Mouse (Mus musculus) heart, postnatal 0 days (tissue): Measurements from ENCODE around the gene Slc25a44. TPM values are rescaled to one million over a fixed set of nuclear protein-coding genes. Genes with fewer than 3 reads are reported as not detected.

Experiments used
- ATAC-seq: fragments of 200-750 bp; cut with Nextera tagmentation; 2 replicates; pipeline ENCODE4 v1.8.0; 2017; ENCODE audit warnings: low read depth, moderate number of reproducible peaks, moderate library complexity; ENCODE audit not compliant: insufficient read depth
- DNase-seq: peaks from one replicate; pipeline ENCODE4 v3.0.0-alpha.2; 2016; ENCODE audit warnings: low spot score
- H3K27ac ChIP-seq: fragments of 300-500 bp; sonication (generic); 2 replicates; pipeline ENCODE4 v1.5.1; 2014; ENCODE audit warnings: low read depth, mild to moderate bottlenecking
- H3K27me3 ChIP-seq: fragments of 300-500 bp; sonication (generic); 2 replicates; pipeline ENCODE4 v1.6.1; 2014; ENCODE audit warnings: low read length, mixed read lengths; ENCODE audit not compliant: control insufficient read depth, insufficient read depth
- H3K36me3 ChIP-seq: fragments of 300-500 bp; sonication (generic); replicated peaks from 2 replicates; pipeline ENCODE4 v1.6.1; 2014; ENCODE audit warnings: low read length, mixed read lengths; ENCODE audit not compliant: control insufficient read depth, insufficient read depth
- H3K4me1 ChIP-seq: fragments of 300-500 bp; sonication (generic); 2 replicates; pipeline ENCODE4 v1.6.1; 2014; ENCODE audit warnings: antibody characterized with exemption; ENCODE audit not compliant: control insufficient read depth, insufficient read depth
- H3K4me2 ChIP-seq: fragments of 300-500 bp; sonication (generic); 2 replicates; pipeline ENCODE4 v1.6.1; 2014; ENCODE audit warnings: low read depth, mild to moderate bottlenecking, low read length, moderate library complexity
- H3K4me3 ChIP-seq: fragments of 300-500 bp; sonication (generic); 2 replicates; pipeline ENCODE4 v1.5.1; 2014; ENCODE audit warnings: low read depth, low read length
- H3K9ac ChIP-seq: fragments of 300-500 bp; sonication (generic); replicated peaks from 2 replicates; pipeline ENCODE4 v1.6.1; 2014; ENCODE audit warnings: low read depth, low read length, mixed read lengths
- H3K9me3 ChIP-seq: fragments of 300-500 bp; sonication (generic); replicated peaks from 2 replicates; pipeline ENCODE4 v1.6.1; 2016; ENCODE audit warnings: low read length; ENCODE audit not compliant: control insufficient read depth
- CTCF ChIP-seq: IDR thresholded peaks from 2 replicates; pipeline ENCODE4 v1.5.1; 2016; ENCODE audit warnings: antibody characterized with exemption, control low read depth, low read depth
- EP300 ChIP-seq: IDR thresholded peaks from 2 replicates; pipeline ENCODE4 v1.6.1; 2016; ENCODE audit warnings: antibody characterized with exemption, low read depth
- WGBS: fragments of 180-500 bp; shearing (Covaris S2); extraction: QIAGEN DNeasy Blood & Tissue Kit; methylation state at CpG from one replicate; pipeline ENCODE4 v1.1.7; 2014; 5-methylcytosine and 5-hydroxymethylcytosine counted together
- polyA plus RNA-seq: library from polyadenylated mRNA; unstranded; fragments of >200 nt; fragmentation: Nextera tagmentation; extraction: Ambion mirVana; gene quantifications from 2 replicates; pipeline ENCODE4 v1.2.1, GENCODE M21; 2015
- total RNA-seq: library from RNA; depleted of rRNA; stranded (reverse); fragments of >200 nt; gene quantifications from 2 replicates; pipeline ENCODE4 v1.2.3, GENCODE M21; 2014; ENCODE audit warnings: low replicate concordance

Slc25a44 gene
- total and polyA plus RNA-seq, 2 experiments from 2014 or later, result 9.6 to 17.2 TPM

DNA sequence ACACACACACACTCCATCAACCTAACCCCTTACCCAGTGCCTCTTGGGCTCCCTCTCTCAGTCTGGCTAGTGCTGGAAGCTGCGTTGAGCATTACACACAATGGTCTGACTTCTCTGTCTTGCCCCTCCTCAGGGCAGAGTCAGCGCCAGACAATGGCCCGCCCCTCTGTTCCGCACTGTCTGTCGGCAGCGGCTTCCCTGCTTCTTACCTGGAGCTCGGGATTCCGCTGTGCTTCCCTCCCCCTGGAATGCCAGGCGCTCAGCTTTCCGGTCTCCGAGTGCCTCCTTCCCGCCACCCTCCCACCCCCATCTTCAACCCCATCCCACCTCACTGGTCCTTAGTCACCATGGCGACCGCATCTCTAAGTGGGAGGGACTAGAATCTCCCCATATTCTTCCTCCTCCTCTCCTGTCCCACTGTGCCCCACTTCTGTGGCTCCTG is 33.9 kb upstream of the Slc25a44 start:
- H3K4me3 ChIP-seq, result no peak overlapping the region
- H3K9me3 ChIP-seq, result no peaks in the 10 kb centered on the region
- peaks cover 15% of the 10 kb centered on the region; the same call in 1 of the 2 replicates for H3K27me3 ChIP-seq
- no peaks in the 10 kb centered on the region for H3K36me3 ChIP-seq
- no peak overlapping the region for H3K27ac ChIP-seq
- no peak overlapping the region for H3K4me2 ChIP-seq
- WGBS, result 3% methylated on average over 14 of the region's 14 CpGs
- no peaks in the 10 kb centered on the region for H3K4me1 ChIP-seq
- DNase-seq (no peak), ATAC-seq (no peak)
- H3K9ac ChIP-seq, result no peak overlapping the region
- TF ChIP-seq CTCF (no peak), EP300 (no peak)

DNA sequence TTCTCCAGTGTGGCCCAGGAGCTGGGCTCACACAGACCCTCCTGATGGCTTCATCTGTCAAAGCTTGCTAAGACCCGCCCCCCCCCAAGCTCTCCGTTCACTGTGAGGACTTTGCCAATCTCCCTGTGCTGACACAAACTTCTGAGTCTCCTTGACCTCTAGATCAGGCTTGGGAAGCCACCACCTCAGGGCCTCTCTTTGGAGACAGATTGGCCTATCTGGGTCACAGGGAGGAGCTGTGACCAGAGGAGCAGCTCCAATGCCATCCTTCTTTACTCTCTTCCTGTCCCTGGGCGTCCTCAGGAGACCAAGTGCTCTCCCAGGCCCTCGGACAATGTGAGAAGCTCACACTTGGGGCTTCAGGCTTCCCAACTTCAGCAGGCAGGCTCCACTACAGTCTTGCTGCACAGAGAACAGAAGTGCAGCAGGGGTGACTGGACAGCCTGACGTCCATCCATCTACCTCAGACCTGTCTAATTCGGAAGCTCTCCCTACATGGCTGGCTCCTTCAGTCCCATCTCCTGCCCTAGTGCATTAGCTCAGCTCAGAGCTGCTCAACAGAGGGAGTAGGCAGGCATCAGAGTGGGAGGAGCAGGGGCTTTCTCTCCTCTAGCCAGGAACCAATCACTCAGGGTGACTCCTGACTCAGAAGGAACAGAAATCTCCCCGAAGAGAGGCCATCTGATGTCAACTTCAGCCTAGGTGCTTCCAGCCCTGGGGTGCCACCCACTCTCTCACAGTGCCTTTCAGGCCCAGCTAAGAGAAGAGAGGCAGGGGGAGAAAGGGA is 32.0 kb upstream of the Slc25a44 start:
- TF ChIP-seq EP300, result no peak
- TF ChIP-seq CTCF, result no peak
- no peaks in the 10 kb centered on the region for H3K4me1 ChIP-seq
- H3K27me3 ChIP-seq, result peaks cover 20% of the 10 kb centered on the region; the same call in 1 of the 2 replicates
- H3K4me3 ChIP-seq, result no peak overlapping the region
- H3K4me2 ChIP-seq, result no peak overlapping the region
- ATAC-seq, result no peak
- H3K9me3 ChIP-seq, result no peaks in the 10 kb centered on the region
- H3K27ac ChIP-seq, result no peak overlapping the region
- whole genome bisulfite sequencing, result 66% methylated on average over 7 of the region's 7 CpGs
- no peaks in the 10 kb centered on the region for H3K36me3 ChIP-seq
- DNase-seq, result no peak
- H3K9ac ChIP-seq, result no peak overlapping the region

DNA sequence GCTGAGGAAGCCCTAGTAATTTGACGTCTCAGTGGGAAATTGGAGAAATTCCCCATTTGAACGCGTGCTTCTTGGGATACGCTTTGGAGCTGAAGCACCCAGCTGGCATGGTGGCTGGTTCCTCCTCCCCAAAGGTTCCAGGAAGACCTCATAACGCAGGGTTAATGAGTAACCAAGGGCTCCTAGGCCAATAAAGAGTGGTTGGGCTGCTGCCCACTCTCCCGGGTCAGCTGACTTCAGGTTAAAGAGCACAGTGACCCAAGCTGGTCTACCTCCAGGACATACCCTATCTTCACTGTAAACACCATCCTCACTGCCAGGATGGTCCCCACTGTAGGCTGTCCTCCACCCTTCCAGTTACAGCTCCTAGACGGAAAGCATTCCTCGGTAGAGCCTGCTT is 31.4 kb upstream of the Slc25a44 start:
- no peak overlapping the region for H3K9ac ChIP-seq
- H3K4me2 ChIP-seq, result no peak overlapping the region
- TF ChIP-seq CTCF (no peak), EP300 (no peak)
- H3K4me3 ChIP-seq, result no peak overlapping the region
- H3K4me1 ChIP-seq, result no peaks in the 10 kb centered on the region
- H3K27me3 ChIP-seq, result peaks cover 20% of the 10 kb centered on the region; the same call in 1 of the 2 replicates
- H3K36me3 ChIP-seq, result no peaks in the 10 kb centered on the region
- no peak overlapping the region for H3K27ac ChIP-seq
- 90% methylated on average over 8 of the region's 8 CpGs for WGBS
- DNase-seq, result no peak
- ATAC-seq, result no peak
- H3K9me3 ChIP-seq, result no peaks in the 10 kb centered on the region

DNA sequence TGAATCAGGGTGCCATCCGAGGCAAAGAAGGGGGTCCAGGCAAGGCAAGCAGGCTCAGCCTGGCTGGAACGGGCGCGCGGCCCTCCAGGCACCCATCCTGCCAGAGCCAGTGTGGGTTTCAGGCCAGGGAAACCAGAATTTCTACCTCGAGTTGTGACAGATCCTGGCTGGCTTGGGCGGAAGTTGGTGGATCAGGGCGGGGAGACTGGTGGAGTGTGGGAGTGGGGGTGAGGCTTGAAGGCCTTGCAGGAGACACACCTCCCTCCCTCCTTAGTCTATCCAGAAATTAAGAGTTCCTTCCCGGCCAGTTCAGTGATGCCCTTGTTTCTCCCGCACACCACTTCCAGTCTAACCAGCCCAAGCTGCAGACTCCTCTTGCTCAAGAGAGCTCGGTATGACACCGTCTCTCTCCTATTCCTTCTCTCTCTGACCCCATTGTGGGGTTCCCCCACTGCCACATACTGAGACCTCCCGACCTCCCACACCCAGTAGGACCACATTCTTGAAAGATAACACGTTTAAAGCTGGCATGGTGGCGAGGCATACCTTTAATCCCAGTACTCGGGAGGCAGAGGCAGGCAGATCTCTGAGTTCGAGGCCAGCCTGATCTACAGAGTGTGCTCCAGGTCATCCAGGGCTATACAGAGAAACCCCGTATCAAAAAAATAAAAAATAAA is 30.8 kb upstream of the Slc25a44 start:
- DNase-seq (no peak), ATAC-seq (no peak)
- Histone ChIP-seq H3K4me3 (no peak overlapping the region), H3K4me2 (no peak overlapping the region), H3K9ac (no peak overlapping the region), H3K9me3 (no peaks in the 10 kb centered on the region), H3K27ac (no peak overlapping the region), H3K36me3 (no peaks in the 10 kb centered on the region), H3K27me3 (peaks cover 17% of the 10 kb centered on the region; the same call in 1 of the 2 replicates), H3K4me1 (no peaks in the 10 kb centered on the region)
- no peak for TF ChIP-seq CTCF
- no peak for TF ChIP-seq EP300
- 71% methylated on average over 18 of the region's 18 CpGs for WGBS

DNA sequence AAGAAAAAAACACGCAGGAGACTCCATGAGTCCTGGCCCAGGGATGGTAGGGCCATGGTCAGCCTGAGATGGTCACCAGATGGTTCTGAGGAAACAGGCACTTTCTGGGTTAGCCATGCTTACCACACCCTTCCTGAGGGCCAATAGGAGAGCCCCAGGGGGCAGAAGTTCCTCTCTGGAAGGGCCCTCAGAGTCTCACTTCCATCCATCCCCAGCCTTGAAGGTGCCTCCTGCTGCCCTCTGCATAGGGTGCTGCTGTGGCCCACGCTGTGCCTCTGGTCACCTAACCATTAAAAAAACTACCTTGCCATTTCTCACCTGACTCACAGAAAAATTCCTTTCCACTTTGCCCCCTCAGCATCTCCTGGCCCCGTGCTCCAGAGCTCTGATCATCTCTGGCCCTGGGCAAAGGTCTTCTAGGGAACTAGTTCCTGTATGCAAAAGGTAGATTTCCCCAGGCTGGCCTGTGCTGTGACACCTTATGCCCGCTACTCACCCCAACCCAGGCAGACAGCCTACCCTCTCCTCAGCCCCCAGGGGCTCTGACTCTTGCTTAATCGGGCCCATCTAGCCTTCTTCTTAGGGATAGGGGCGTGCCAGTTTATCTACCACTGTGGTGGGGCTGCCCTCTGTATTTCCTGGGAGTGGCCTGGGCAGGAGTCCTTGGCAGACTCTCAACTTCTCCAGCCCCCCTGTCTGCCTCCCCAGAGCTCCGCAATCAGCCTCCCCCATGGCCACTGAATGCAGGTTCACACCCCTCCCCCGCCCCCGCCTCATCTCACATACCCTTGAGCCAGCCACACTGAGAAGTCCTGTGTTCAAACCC is 30.0 kb upstream of the Slc25a44 start:
- ATAC-seq (no peak), DNase-seq (no peak)
- 38% methylated on average over 9 of the region's 9 CpGs for WGBS
- no peaks in the 10 kb centered on the region for H3K4me1 ChIP-seq
- no peak overlapping the region for H3K4me3 ChIP-seq
- no peaks in the 10 kb centered on the region for H3K9me3 ChIP-seq
- H3K9ac ChIP-seq, result no peak overlapping the region
- no peak overlapping the region for H3K27ac ChIP-seq
- H3K36me3 ChIP-seq, result no peaks in the 10 kb centered on the region
- no peak overlapping the region for H3K4me2 ChIP-seq
- no peak for TF ChIP-seq CTCF
- no peak for TF ChIP-seq EP300
- H3K27me3 ChIP-seq, result peaks cover 14% of the 10 kb centered on the region
